Mouse (Mus musculus) layer of hippocampus, postnatal 36 days (tissue): ENCODE measurements around the gene Gm20481. TPM values are rescaled to one million over a fixed set of nuclear protein-coding genes. Genes with fewer than 3 reads are reported as not detected.
"Not testable (repeated sequence)": the region's sequence is repeated elsewhere in the genome, so short reads cannot be mapped to it uniquely, and the experiment has no call there.

Experiments
- DNase-seq, 2 experiments: peaks; one replicate each; pipeline ENCODE4 v3.0.0; 2022
- total RNA-seq, 2 experiments: library from RNA; stranded (reverse); gene quantifications; 2 replicates each; pipeline ENCODE4 v1.2.3; 2021

Gm20481 gene
- total RNA-seq, 2 experiments from 2014 or later = not detected

DNA sequence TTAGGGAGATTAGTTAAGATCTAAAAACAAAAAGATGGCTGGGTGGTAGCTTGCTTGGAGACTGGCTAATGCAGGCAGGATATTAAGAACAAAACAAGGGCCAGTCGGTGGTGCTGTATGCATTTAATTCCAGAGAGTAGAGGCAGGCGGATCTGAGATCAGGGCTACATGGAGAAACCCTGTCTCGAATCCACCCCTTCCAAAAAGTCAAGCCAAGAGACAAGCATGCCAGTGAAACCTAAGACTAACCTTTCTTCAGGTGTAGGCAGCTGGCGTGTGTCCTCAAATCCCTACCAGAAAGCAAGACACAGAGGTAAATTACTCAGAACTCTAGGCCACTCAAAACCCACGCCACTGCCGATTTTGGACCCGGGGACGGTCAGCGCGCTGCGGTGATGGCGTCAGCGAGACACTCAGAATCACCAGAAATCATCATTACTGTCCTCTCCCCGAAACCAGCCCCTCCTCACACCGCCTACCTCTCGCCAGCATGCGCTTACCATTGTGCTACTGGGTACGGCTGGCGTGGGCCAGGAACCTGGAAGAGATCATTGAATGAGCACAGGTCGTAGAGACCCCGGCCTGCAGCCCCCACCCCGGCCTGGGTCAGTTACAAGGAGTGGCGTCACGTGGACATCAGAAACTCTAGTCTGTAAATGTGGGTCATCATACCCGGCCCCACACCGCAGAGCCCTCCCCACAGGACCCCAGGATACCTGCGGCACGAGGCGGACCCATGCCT, 17.9 kb upstream of the Gm20481 start:
- no peak for DNase-seq

DNA sequence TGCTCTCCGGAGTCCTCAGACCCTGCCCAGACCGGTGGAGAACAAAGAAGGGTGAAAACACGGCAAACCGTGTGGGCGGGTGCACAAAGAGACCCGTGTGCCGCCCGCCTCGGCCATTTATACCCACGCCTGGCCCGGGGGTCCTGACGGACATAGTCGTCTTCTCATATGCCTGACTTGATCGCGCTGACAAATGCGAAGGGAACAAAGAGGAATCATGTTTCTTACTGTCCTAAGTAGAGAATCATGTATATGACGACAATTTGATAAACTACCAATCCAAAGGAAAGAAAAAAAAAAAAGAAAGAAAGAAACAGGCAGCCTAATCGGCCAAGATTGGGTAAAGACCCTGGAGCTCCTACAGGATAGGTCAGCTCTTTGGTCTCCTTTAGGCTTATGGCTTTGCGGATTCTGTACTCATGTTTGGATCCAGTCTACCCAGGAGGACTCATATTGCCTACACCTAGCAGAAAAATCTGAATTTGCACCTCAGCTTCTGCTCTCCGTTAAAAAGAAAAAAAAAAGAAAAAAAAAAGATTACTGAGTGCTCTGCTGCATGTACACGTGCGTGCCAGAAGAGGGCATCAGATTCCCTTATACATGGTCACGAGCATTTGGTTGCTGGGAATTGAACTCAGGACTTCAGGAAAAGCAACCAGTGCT, 17.2 kb upstream of the Gm20481 start:
- peak; percentile 74 to 76 for DNase-seq

DNA sequence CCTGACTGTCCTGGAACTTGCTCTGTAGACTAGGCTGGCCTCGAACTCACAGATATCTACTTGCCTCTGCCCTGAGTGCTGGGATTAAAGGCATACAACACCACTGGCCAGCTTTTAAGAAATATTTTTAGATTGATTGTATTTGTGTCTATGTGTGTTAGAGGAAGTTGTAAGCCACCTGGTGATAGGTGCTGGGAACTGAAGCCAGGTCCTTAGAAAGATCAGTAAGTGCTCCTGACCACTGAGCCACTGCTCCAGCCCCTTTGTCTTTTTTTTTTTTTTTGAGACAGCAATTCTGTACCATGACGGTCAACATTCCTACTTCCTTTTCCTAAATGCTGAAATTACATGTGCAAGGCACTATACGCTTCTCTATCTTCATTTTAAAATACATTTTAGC, 16.5 kb upstream of the Gm20481 start:
- no peak for DNase-seq

DNA sequence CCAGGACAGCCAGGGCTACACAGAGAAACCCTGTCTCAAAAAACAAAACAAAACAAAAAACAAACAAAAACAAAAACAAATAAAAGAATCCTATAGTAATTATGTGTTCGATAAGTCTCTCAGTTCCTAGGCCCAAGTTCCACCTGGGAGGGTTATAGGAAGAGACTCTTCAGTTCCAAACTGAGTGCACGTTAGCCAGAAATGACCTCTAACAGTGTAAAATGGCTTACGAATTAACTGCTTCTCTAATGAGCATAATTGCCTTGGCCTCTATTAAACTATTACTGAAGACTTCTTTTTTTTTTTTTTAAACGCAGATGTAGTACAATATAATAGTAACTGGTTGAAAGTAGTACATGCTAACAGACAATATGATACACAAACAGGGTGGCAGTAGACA, 15.8 kb upstream of the Gm20481 start:
- no peak for DNase-seq

DNA sequence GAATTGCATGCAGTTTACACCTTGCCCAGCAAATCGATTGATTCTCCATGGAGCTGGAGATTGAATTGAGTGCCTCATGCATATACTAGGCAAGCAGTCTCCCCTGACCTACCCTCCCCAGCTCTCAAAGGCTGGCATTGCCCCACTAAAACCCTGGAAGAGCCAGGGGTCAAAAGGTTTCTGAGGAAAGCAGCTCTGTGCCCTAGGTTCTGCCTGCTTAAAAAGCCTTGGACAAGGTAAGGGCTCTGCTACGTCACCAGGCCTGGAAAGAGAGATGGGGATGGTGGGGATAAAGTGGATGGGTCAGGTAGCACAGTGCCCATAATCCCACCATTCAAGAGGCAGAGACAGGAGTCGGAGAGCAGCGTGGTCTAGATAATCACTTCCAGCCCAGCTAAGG, 14.9 kb upstream of the Gm20481 start:
- DNase-seq = no peak

DNA sequence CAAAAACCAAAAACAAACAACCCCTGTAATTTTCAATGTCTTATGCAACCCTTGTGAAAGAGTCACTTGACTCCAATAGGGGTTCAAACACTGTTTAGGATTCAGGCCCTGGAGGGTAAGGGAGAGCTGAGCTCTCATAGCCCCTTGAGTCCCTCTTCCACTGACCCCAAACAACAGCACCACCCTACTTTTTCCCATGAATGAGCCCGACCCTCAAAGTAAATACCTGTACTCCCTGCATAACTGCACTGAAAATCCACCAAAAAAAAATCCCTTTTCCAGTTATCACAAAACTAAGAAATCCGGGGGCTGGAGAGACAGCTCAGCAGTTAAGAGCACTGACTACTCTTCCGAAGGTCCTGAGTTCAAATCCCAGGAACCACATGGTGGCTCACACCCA, 13.8 kb upstream of the Gm20481 start:
- DNase-seq = no peak

DNA sequence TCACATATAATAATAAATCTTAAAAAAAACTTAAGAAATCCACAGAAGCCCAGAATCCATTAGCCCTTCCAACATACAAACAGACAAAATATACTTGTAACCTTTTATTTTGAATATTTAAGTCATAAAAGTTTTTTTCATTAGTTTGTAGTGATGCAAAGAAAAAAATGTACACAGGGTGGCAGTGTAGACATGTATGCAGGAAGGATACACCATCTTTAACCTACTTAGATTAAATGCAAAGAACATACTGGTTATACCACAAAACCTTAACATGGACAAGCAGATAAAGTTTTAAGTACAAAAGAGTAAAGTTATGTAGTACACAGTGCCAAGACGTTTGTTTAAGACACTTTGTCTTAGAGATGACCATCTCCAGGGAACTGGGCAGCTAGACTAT, 13.4 kb upstream of the Gm20481 start:
- DNase-seq = no peak

DNA sequence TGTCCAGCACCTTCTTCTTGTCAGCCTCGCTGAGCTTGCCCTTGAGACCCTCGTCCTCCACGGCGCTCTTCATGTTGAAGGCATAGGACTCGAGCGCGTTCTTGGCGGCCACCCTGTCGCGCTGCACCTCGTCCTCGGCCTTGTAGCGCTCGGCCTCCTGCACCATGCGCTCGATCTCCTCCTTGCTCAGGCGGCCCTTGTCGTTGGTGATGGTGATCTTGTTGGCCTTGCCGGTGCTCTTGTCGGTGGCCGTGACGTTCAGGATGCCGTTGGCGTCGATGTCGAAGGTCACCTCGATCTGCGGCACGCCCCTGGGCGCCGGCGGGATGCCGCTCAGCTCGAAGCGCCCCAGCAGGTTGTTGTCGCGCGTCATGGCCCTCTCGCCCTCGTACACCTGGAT, 12.4 kb upstream of the Gm20481 start:
- DNase-seq = not testable (repeated sequence)

DNA sequence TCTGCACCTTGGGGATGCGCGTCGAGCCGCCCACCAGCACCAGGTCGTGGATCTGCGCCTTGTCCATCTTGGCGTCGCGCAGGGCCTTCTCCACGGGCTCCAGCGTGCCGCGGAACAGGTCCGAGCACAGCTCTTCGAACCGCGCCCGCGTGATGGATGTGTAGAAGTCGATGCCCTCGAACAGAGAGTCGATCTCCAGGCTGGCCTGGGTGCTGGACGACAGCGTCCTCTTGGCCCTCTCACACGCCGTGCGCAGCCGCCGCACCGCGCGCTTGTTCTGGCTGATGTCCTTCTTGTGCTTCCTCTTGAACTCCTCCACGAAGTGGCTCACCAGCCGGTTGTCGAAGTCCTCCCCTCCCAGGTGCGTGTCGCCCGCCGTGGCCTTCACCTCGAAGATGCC, 11.7 kb upstream of the Gm20481 start:
- DNase-seq = not testable (repeated sequence)

DNA sequence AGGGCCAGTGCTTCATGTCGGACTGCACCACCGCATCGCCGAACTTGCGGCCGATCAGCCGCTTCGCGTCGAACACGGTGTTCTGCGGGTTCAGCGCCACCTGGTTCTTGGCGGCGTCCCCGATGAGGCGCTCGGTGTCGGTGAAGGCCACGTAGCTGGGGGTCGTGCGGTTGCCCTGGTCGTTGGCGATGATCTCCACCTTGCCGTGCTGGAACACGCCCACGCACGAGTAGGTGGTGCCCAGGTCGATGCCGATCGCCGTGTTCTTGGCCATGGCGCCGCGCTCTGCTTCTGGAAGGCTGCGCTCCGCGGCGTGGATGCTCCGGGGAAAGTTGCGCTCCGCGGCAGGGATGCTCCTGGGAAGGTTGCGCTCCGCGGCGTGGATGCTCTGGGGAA, 11.0 kb upstream of the Gm20481 start:
- not testable (repeated sequence) for DNase-seq

DNA sequence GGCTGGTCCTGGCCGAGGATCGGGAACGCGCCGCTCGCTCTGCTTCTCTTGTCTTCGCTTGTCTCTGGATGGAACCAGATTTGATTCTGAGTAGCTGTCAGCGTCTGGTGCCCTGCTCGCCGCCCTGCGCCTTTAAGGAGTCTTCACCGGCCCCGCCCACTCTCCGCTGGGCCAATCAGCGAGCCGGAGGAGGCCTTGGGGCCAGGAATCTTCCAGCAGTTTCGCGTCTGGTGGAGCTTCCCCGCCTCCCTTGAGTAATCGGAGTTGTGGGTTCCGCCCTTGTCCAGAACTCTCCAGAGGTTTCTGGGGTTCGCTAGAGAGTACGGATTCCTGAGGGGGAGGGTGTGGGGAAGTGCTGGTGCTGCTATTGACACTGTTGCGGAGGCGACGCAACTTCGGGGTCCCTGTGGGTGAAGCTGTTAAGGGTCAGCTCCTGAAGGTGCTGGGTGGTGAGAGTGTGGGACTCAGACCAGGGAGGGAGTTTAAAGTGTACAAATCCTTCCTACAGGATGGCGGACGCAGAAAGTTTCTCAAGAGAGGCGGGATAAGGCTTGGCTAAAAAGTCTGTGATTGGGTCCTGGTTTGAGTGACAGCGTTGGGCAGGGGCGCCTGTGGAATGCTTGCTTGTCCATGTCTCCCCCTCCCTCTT, 10.5 kb upstream of the Gm20481 start, which contains the start of gene Hspa1b:
TSS of gene Hspa1b (minus strand) at position 109 of the 649 bp plus-strand sequence.
- DNase-seq = peak; percentile 83 to 85

DNA sequence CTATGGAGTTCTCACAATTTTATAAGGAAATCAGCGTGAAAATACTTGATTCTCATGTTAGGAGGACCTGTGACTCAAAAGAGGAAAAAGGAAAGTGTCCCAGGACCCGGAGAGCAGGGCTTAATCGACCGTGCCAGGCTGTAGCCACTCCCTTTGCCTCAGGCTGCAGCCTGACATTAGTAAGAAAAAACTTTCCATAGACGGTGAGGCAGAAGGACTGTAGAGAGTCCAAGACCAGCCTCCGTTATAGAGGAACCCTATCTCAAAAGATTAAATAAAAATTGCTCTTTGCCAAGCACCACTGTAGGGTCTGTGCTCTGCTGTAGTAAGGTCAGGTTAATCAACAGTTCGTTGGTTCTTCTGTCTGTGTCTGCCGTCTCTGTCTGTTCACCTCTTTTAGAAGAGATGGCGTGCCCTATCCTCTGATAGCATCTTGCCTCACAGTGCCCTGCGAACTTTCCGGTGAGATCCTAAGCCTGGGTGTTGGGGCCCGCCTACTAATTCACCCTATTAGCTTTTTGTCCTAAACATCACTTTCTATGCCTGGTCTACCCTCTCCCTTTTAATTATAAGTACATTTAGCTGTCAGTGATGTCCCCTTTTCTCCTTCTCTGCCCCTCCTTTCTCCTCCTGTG, 9.7 kb upstream of the Gm20481 start:
- no peak for DNase-seq

DNA sequence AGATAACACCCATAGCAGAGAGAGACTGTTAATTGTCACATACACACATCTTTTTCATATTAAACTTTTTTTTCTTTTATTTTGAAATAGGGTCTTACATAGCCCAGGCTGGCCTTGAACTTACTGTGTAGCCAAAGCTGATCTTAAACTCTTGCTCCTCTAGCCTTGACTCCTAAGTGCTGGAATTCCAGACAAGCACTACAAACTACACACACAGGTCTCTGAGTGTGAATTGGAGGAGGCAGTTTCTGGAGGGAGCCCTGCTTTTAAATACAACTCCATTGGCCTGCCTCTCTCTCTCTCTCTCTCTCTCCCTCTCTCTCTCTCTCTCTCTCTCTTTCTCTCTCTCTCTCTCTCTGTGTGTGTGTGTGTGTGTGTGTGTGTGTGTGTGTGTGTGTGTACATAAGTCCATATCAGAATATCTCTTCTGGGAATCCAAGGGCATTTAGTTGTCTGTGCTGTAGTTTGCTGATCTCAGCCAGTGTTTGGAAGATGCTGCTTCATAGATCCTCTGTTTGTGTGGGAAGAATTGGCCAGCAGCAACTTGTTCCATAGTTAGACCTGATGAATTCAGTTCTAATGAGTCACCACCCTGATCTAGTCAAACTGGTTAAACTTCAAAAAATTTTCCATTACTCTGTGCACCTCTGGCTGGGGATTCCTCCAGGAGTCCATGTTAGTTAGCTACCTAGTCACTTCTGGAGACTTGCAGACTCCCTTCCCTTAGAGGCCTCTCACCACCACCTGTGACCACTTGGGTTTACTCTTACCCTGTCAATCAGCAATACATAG, 8.8 kb upstream of the Gm20481 start:
- DNase-seq = no peak

DNA sequence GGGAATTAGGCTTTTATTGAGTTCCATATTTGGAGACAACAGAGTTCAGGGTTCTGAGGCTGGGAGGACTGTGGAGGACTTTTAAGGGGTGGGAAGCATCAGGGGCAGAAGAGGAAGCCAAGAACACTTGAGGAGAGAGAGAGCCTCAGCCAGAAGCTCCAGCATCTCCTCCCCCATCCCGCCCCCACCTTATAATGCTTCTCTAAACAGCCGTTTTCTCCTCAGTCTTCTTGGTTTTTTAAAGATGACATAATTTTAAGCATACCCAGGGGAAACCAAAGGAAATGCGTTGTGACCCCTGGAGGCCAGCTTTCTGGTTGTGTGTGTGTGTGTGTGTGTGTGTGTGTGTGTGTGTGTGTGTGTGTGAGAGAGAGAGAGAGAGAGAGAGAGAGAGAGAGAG, 7.6 kb upstream of the Gm20481 start:
- no peak for DNase-seq

DNA sequence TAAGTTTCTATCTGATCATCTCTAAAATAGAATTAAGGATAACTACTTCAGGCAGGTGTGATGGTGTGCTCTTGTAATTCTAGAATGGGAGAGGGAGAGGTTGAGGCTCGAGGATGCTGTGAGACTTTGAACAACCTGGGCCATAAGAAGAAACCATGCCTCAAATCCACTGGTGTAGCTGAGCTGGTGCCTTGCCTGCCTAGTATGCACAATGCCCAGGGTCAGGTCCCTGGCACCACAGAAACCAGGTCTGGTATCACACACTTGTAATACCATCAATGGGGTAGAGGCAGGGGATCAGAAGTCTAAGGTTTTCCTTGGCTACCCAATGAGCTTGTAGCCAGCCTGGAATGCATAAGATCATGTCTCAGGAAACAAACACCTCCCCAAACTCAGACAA, 6.9 kb upstream of the Gm20481 start:
- DNase-seq = no peak

DNA sequence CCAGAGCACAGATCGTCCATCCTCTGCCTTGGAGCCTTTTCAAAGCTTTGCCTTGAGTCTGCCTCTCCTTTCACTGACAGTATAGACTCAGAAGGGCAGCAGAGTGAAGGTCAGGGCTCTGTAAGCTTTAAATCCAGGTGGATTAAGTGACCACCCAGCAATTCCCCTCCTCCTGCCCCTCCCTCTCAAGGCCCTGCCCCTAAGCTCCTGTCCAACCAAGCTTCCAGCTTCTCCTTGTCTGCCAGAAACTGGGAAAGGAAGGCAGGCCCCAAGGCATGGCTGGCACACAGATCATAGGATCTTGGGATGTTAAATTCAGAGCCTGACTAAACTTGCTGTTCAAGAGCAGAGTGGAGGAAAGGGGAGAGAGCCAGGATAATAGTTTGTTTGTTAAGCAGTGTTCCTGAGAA, 5.1 kb upstream of the Gm20481 start:
- DNase-seq = no peak

DNA sequence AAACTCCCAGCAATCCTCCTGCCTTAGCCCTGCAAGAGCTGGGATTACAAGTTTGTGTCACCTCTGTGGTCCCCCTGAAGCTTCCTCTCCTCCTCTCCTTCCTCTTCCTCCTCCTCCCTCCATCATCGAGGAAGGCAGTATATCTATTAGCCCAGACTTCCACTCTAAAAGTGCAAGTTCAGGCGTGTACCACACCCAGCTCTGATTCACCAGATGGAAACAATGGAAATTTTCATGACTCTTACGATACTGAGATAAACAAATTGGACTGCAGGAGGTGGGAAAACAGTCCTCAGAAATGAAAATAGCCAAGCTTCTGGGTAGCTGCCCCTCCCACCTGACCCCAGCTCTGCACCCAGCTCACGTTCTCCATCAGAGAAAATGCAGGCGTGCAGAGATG, 4.1 kb upstream of the Gm20481 start:
- no peak for DNase-seq

DNA sequence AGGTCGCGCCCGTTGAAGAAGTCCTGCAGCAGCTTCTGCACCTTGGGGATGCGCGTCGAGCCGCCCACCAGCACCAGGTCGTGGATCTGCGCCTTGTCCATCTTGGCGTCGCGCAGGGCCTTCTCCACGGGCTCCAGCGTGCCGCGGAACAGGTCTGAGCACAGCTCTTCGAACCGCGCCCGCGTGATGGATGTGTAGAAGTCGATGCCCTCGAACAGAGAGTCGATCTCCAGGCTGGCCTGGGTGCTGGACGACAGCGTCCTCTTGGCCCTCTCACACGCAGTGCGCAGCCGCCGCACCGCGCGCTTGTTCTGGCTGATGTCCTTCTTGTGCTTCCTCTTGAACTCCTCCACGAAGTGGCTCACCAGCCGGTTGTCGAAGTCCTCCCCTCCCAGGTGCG, 1.1 kb downstream of the Gm20481 start:
- not testable (repeated sequence) for DNase-seq

DNA sequence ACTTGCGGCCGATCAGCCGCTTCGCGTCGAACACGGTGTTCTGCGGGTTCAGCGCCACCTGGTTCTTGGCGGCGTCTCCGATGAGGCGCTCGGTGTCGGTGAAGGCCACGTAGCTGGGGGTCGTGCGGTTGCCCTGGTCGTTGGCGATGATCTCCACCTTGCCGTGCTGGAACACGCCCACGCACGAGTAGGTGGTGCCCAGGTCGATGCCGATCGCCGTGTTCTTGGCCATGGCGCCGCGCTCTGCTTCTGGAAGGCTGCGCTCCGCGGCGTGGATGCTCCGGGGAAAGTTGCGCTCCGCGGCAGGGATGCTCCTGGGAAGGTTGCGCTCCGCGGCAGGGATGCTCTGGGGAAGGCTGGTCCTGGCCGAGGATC, 2.0 kb downstream of the Gm20481 start:
- DNase-seq = not testable (repeated sequence)

DNA sequence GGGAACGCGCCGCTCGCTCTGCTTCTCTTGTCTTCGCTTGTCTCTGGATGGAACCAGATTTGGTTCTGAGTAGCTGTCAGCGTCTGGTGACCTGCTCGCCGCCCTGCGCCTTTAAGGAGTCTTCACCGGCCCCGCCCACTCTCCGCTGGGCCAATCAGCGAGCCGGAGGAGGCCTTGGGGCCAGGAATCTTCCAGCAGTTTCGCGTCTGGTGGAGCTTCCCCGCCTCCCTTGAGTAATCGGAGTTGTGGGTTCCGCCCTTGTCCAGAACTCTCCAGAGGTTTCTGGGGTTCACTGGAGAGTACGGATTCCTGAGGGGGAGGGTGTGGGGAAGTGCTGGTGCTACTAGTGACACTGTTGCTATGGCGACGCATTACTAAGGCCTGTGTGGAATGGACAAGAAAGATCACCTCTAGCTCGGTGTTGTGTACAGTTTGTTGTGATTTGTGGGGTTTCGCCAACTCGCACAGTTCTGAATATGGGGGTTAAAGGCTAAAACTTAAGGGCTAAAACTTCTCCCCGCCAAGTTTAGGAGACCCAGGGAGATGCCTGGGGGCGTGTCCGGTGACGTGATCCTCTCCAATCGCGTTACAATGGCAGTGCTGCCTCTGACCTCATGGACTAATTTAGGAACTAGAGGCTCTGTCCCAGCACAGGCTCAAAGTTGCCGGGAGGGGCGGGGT, 2.5 kb downstream of the Gm20481 start, which contains the start of the genes Hspa1a and Hspa1l:
TSS of gene Hspa1a (minus strand) at position 88 of the 681 bp plus-strand sequence.
TSS of gene Hspa1l (plus strand) at position 635 of the 681 bp plus-strand sequence.
- DNase-seq = peak; percentile 76 to 82
